ENCODE assay signal across 8 mouse cellular contexts in the genomic region with DNA sequence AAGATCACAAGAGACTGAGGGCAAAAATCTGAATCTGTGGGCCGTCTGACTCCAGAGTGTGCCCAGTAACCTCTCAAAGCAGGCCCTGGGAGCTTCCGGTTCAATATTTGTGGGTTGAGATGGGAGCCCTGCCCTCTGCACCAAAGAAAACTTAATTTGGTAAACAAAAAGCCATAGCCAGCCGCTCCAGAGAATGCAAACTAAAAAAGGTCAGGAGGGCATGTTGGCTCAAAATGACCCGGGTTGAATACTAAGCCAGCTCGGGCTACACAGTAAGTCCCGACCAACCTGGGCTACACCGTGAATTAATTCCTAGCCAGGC. TPM values are rescaled to one million over a fixed set of nuclear protein-coding genes. Genes with fewer than 3 reads are reported as not detected.
DNase-seq lines count a peak whose midpoint lies in the region; ATAC-seq and TF ChIP-seq lines count a peak whose summit lies in the region.

No protein-coding gene starts in this region.

- H3K9me3 ChIP-seq in heart, embryonic 14.5 days (ENCODE audit: control insufficient read depth, low read length) = no peaks in the 10 kb centered on the region
- no peaks in the 10 kb centered on the region for H3K9me3 ChIP-seq in MEL (replicated peaks; ENCODE audit: insufficient read depth, low read length)
- H3K9me3 ChIP-seq in hindbrain, embryonic 14.5 days (ENCODE audit: control insufficient read depth, low read length) = no peaks in the 10 kb centered on the region

- peak overlapping the region; percentile 85 for H3K4me2 ChIP-seq in heart, embryonic 14.5 days (ENCODE audit: low read length)
- peak overlapping the region; percentile 64 for H3K4me2 ChIP-seq in hindbrain, embryonic 14.5 days (replicated peaks)

- 0 out of 2 replicates have a peak, but pooled peaks cover 3% of the 10 kb centered on the region for H3K27me3 ChIP-seq in heart, embryonic 14.5 days (ENCODE audit: control insufficient read depth, insufficient read depth, low read length)
- H3K27me3 ChIP-seq in MEL (ENCODE audit: control insufficient read depth in 1 of 2, insufficient read depth in 2 of 2, low read length in 2 of 2) = no peaks in the 10 kb centered on the region
- no peaks in the 10 kb centered on the region for H3K27me3 ChIP-seq in hindbrain, embryonic 14.5 days (ENCODE audit: control insufficient read depth, insufficient read depth, low read length)

- TF ChIP-seq POLR2A in MEL (IDR thresholded peaks at IDR 0.05; ENCODE audit: control insufficient read depth in 1 of 2, insufficient read depth in 1 of 2, low read depth in 1 of 2, low read length in 2 of 2, poor library complexity in 1 of 2) = no peak

- peaks cover 29% of the 10 kb centered on the region for H3K36me3 ChIP-seq in heart, embryonic 14.5 days (ENCODE audit: control insufficient read depth, insufficient read depth, low read length)
- no peaks in the 10 kb centered on the region; a peak in 1 of 4 replicates for H3K36me3 ChIP-seq in MEL (ENCODE audit: control insufficient read depth in 1 of 2, insufficient read depth in 2 of 2, low read length in 2 of 2)
- H3K36me3 ChIP-seq in hindbrain, embryonic 14.5 days (replicated peaks; ENCODE audit: control insufficient read depth, insufficient read depth) = peaks cover 23% of the 10 kb centered on the region

- TF ChIP-seq EP300 in MEL (IDR thresholded peaks at IDR 0.05; ENCODE audit: low read depth in 1 of 2, low read length in 2 of 2) = no peak

- DNase-seq in heart, postnatal 10 days = no peak
- DNase-seq in MEL (ENCODE audit: low read depth, low spot score) = no peak
- DNase-seq in hindbrain, embryonic 14.5 days (ENCODE audit: low spot score) = peak; percentile 35
- DNase-seq in urinary bladder, postnatal 25 days (ENCODE audit: low spot score) = no peak
- no peak for DNase-seq in frontal cortex, postnatal 10 days (ENCODE audit: low spot score in 2 of 2)
- no peak for DNase-seq in adrenal gland, adult 18-20 months (ENCODE audit: low spot score in 2 of 2)

- WGBS in heart, embryonic 14.5 days = 35% methylated on average over 7 of the region's 7 CpGs
- 27% methylated on average over 7 of the region's 7 CpGs for WGBS in hindbrain, embryonic 14.5 days

- H3K79me2 ChIP-seq in MEL (ENCODE audit: control insufficient read depth, insufficient read depth, low read length, poor library complexity) = no peaks in the 10 kb centered on the region; the same call in 1 of the 2 replicates

- ATAC-seq in heart, embryonic 14.5 days (ENCODE audit: insufficient number of reproducible peaks, insufficient read depth, low FRiP score, low read depth) = 0 out of 2 replicates have a peak, but pooled peaks have one; percentile 4
- ATAC-seq in hindbrain, embryonic 14.5 days (ENCODE audit: low FRiP score) = no peak
- ATAC-seq in megakaryocyte-erythroid progenitor cell, adult 5-6 weeks (replicated peaks; ENCODE audit: low FRiP score, low TSS enrichment, poor library complexity, severe bottlenecking) = 0 out of 2 replicates have a peak, but pooled peaks have one; percentile 2

- H3K9ac ChIP-seq in heart, embryonic 14.5 days (ENCODE audit: low read length) = peak overlapping the region; percentile 73
- peak overlapping the region; percentile 73 for H3K9ac ChIP-seq in MEL (ENCODE audit: control insufficient read depth, low read depth, low read length, poor library complexity, severe bottlenecking)
- H3K9ac ChIP-seq in hindbrain, embryonic 14.5 days = peak overlapping the region; percentile 74

- H3K4me3 ChIP-seq in heart, embryonic 14.5 days (ENCODE audit: control insufficient read depth in 1 of 2, insufficient read depth in 1 of 2, low read depth in 1 of 2, low read length in 2 of 2) = peak overlapping the region; percentile 71 to 83
- peak overlapping the region; percentile 58 to 81 for H3K4me3 ChIP-seq in MEL (ENCODE audit: control insufficient read depth in 1 of 2, insufficient read depth in 1 of 2, low read depth in 2 of 2, low read length in 2 of 2)
- peak overlapping the region; percentile 53 for H3K4me3 ChIP-seq in hindbrain, embryonic 14.5 days (replicated peaks; ENCODE audit: low read length)

- no peak for TF ChIP-seq RAD21 in MEL (IDR thresholded peaks at IDR 0.05; ENCODE audit: low read depth, low read length)

- no peak for TF ChIP-seq CTCF in MEL (IDR thresholded peaks at IDR 0.05 in 2 of 3, conservative IDR thresholded peaks at IDR 0.05 in 1 of 3; ENCODE audit: control insufficient read depth in 1 of 3, insufficient read depth in 1 of 3, low read depth in 2 of 3, low read length in 3 of 3, poor library complexity in 1 of 3, severe bottlenecking in 1 of 3)

- peaks cover 8 to 9% of the 10 kb centered on the region in 2 experiments for H3K4me1 ChIP-seq in heart, embryonic 14.5 days (ENCODE audit: control insufficient read depth in 2 of 2, insufficient read depth in 2 of 2, low read length in 2 of 2)
- peaks cover 0 to 14% of the 10 kb centered on the region in 2 experiments; a peak in 1 of 4 replicates for H3K4me1 ChIP-seq in MEL (ENCODE audit: control insufficient read depth in 1 of 2, insufficient read depth in 2 of 2, low read length in 2 of 2)
- H3K4me1 ChIP-seq in hindbrain, embryonic 14.5 days (replicated peaks; ENCODE audit: control insufficient read depth, insufficient read depth, low read length) = peaks cover 22% of the 10 kb centered on the region

- peak overlapping the region; percentile 79 to 89 for H3K27ac ChIP-seq in heart, embryonic 14.5 days (replicated peaks in 1 of 2; ENCODE audit: control insufficient read depth in 1 of 2, insufficient read depth in 1 of 2, low read depth in 2 of 2, low read length in 2 of 2)
- H3K27ac ChIP-seq in MEL (ENCODE audit: control insufficient read depth, low read depth, low read length) = peak overlapping the region; percentile 76
- peak overlapping the region; percentile 97 for H3K27ac ChIP-seq in hindbrain, embryonic 14.5 days

- intact Hi-C loops in heart, postnatal 10 days (cut with DNase I) = no loop called here

TF ChIP-seq in MEL, 35 proteins besides CTCF, POLR2A, EP300 and RAD21:
- TF ChIP-seq TAL1 (IDR thresholded peaks at IDR 0.05; ENCODE audit: low read length) (no peak), ETS1 (IDR thresholded peaks at IDR 0.05; ENCODE audit: low read depth, low read length) (no peak), BHLHE40 (IDR thresholded peaks at IDR 0.05; ENCODE audit: borderline replicate concordance, low read depth, low read length) (no peak), MYB (IDR thresholded peaks at IDR 0.05; ENCODE audit: low read depth, low read length) (no peak), NELFE (IDR thresholded peaks at IDR 0.05; ENCODE audit: low read depth, low read length) (no peak)
TF ChIP-seq in MEL: peak in this region for 0.

RNA-seq across cellular contexts. Expression of a gene that starts 0.6 kb away (rescaled TPM):
- 4.0 and 4.6 TPM in 2 replicates for polyA plus RNA-seq in heart, embryonic 14.5 days (2014; fragmentation: Nextera tagmentation; extraction: Ambion mirVana)
- 1 to 10 TPM; 5.4 to 5.8 TPM for total RNA-seq in heart, postnatal 10 days (2021)
- 1.8 and 2.5 TPM in 2 replicates for total RNA-seq in MEL (2012; rRNA removed)
- 1 to 10 TPM in 1 of 2 experiments, not detected in 1; 2.7 TPM for polyA plus RNA-seq in MEL (2012; ENCODE audit: insufficient read depth in 1 of 2, insufficient read length in 2 of 2, low read depth in 1 of 2, low replicate concordance in 2 of 2, missing spikeins in 1 of 2)
- 7.0 and 7.5 TPM in 2 replicates for polyA plus RNA-seq in hindbrain, embryonic 14.5 days (2014; fragmentation: Nextera tagmentation; extraction: Ambion mirVana)
- total RNA-seq in megakaryocyte-erythroid progenitor cell, adult 5-6 weeks (2014; fragmentation: Nextera tagmentation) = 1.6 and 2.0 TPM in 2 replicates
- total RNA-seq in megakaryocyte-erythroid progenitor cell, adult 5-6 weeks (2017) = 0.23 and 0.80 TPM in 2 replicates
- total RNA-seq in adrenal gland, adult 18-20 months (2021) = 10 to 100 TPM; 10.3 to 10.8 TPM

RNA-seq across cellular contexts. Expression of a gene that starts 10.4 kb away (rescaled TPM):
- polyA plus RNA-seq in heart, embryonic 14.5 days (2014; fragmentation: Nextera tagmentation; extraction: Ambion mirVana) = not detected in 2 replicates
- total RNA-seq in heart, postnatal 10 days (2021) = not detected
- total RNA-seq in MEL (2012; rRNA removed) = not detected in 2 replicates
- not detected for polyA plus RNA-seq in MEL (2012; ENCODE audit: insufficient read depth in 1 of 2, insufficient read length in 2 of 2, low read depth in 1 of 2, low replicate concordance in 2 of 2, missing spikeins in 1 of 2)
- not detected in 2 replicates for polyA plus RNA-seq in hindbrain, embryonic 14.5 days (2014; fragmentation: Nextera tagmentation; extraction: Ambion mirVana)
- total RNA-seq in megakaryocyte-erythroid progenitor cell, adult 5-6 weeks (2014; fragmentation: Nextera tagmentation) = not detected in 2 replicates
- total RNA-seq in megakaryocyte-erythroid progenitor cell, adult 5-6 weeks (2017) = not detected in 2 replicates
- total RNA-seq in adrenal gland, adult 18-20 months (2021) = not detected

RNA-seq across cellular contexts. Expression of a gene that starts 37.3 kb away (rescaled TPM):
- polyA plus RNA-seq in heart, embryonic 14.5 days (2014; fragmentation: Nextera tagmentation; extraction: Ambion mirVana) = 25.9 and 27.7 TPM in 2 replicates
- 10 to 100 TPM; 19.6 to 20.5 TPM for total RNA-seq in heart, postnatal 10 days (2021)
- 38.5 and 41.4 TPM in 2 replicates for total RNA-seq in MEL (2012; rRNA removed)
- 10 to 100 TPM in 1 of 2 experiments, not detected in 1; 74.4 TPM for polyA plus RNA-seq in MEL (2012; ENCODE audit: insufficient read depth in 1 of 2, insufficient read length in 2 of 2, low read depth in 1 of 2, low replicate concordance in 2 of 2, missing spikeins in 1 of 2)
- 33.0 and 37.1 TPM in 2 replicates for polyA plus RNA-seq in hindbrain, embryonic 14.5 days (2014; fragmentation: Nextera tagmentation; extraction: Ambion mirVana)
- total RNA-seq in megakaryocyte-erythroid progenitor cell, adult 5-6 weeks (2014; fragmentation: Nextera tagmentation) = 46.6 and 48.1 TPM in 2 replicates
- 38.6 and 45.5 TPM in 2 replicates for total RNA-seq in megakaryocyte-erythroid progenitor cell, adult 5-6 weeks (2017)
- total RNA-seq in adrenal gland, adult 18-20 months (2021) = 10 to 100 TPM; 28.4 to 33.7 TPM

RNA-seq across cellular contexts. Expression of a gene that starts 37.6 kb away (rescaled TPM):
- 128 and 132 TPM in 2 replicates for polyA plus RNA-seq in heart, embryonic 14.5 days (2014; fragmentation: Nextera tagmentation; extraction: Ambion mirVana)
- 100 to 1,000 TPM; 122 to 123 TPM for total RNA-seq in heart, postnatal 10 days (2021)
- 84.1 and 95.7 TPM in 2 replicates for total RNA-seq in MEL (2012; rRNA removed)
- 100 to 1,000 TPM in 1 of 2 experiments, not detected in 1; 150 TPM for polyA plus RNA-seq in MEL (2012; ENCODE audit: insufficient read depth in 1 of 2, insufficient read length in 2 of 2, low read depth in 1 of 2, low replicate concordance in 2 of 2, missing spikeins in 1 of 2)
- 81.5 and 92.4 TPM in 2 replicates for polyA plus RNA-seq in hindbrain, embryonic 14.5 days (2014; fragmentation: Nextera tagmentation; extraction: Ambion mirVana)
- total RNA-seq in megakaryocyte-erythroid progenitor cell, adult 5-6 weeks (2014; fragmentation: Nextera tagmentation) = 80.5 and 81.0 TPM in 2 replicates
- 63.1 and 68.9 TPM in 2 replicates for total RNA-seq in megakaryocyte-erythroid progenitor cell, adult 5-6 weeks (2017)
- 1,000 to 10,000 TPM in 1 of 2 experiments, 100 to 1,000 TPM in 1; 455 to 1,089 TPM for total RNA-seq in adrenal gland, adult 18-20 months (2021)
